Mouse (Mus musculus) heart, postnatal 36 days (tissue): Measurements from ENCODE around the gene Gm8237. TPM values are rescaled to one million over a fixed set of nuclear protein-coding genes. Genes with fewer than 3 reads are reported as not detected.
"Not testable (repeated sequence)": the region's sequence is repeated elsewhere in the genome, so short reads cannot be mapped to it uniquely, and the experiment has no call there.

Experiments
- DNase-seq, 2 experiments: peaks; one replicate each; pipeline ENCODE4 v3.0.0; 2021 to 2022
- intact Hi-C: fragments of 180-260 bp; cut with DNase I; formaldehyde crosslinking; loops from one replicate; pipeline ENCODE4 v1.15.1; 2025
- total RNA-seq, 2 experiments: library from RNA; stranded (reverse); gene quantifications; 2 replicates each; pipeline ENCODE4 v1.2.3; 2021

Gene Gm8237
- under 1 TPM in 1 of 2 experiments, not detected in 1; 0.25 TPM for total RNA-seq

DNA sequence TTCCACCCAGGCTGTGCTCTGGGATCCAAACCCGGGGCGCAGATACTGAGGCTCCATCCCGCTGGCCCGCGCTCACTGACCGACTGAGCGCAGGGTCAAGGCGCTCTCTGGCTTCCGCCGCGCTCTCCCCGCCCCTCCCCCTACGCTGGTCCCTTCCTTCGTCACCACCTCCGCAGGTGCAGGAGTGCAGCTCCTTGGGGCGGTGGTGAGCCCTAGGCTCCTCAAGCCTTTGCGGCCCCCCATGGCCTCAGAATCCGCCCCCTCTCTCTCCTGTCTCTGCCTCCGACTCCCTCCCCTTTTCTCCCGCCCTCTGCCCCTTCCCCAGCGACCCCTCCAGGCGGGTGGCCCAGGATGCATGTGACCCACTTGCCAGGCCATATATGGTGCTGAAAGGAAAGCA lies at the start of gene Gm8237:
Gene Gm8237 (minus strand): TSS at position 142 of the 400 bp plus-strand sequence.
- intact Hi-C loops, DNase-seq: not testable (repeated sequence)

DNA sequence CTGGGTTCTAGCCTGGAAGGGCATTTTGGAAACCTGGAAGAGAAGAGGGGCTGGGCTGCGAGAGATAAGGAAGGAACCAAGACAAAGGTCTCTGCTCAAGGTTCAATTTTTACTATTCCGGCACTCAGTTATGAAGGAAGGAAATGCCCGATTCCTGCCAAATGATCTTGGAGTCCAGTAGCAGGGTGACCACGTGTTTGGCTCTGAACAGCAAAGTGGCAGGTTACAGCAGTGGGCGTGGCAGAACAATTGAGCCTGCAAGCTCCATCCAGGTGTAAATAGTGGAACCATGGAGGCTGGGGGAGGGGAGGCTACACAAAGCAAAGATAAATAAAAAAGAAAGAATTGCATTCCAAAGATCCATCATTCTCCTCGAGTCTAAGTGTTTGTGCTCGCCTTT lies 43.1 kb upstream of the Gm8237 start:
- intact Hi-C loops = not testable (repeated sequence)

DNA sequence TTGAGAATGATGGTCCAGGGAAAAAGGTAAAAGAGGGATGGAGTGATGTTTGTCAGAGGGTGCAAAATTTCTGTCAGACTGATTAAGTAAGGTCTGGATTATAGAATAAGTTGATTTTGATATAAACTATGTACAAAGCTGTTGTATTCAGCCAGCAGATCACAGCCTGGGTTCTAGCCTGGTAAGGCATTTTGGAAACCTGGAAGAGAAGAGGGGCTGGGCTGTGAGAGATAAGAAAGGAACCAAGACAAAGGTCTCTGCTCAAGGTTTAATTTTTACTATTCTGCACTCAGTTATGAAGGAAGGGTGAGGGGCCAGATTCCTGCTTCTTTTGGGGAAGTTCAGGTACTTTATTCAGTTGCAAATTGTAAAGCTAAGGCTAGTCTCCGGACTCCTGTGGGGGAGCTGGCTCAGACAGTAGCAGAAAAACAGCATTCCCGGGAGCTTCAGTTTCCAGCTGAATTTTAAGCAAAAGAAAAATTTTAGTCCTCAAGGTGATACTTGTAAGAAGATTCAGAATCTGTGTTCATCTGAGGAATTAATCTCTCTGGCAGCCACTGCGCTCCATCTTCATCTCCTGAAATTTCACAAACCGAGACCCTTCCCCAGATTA lies 38.3 kb upstream of the Gm8237 start:
- DNase-seq, intact Hi-C loops: not testable (repeated sequence)

More for the DNA sequence above, 43.1 kb upstream of the Gm8237 start:
- not testable (repeated sequence) for DNase-seq

DNA sequence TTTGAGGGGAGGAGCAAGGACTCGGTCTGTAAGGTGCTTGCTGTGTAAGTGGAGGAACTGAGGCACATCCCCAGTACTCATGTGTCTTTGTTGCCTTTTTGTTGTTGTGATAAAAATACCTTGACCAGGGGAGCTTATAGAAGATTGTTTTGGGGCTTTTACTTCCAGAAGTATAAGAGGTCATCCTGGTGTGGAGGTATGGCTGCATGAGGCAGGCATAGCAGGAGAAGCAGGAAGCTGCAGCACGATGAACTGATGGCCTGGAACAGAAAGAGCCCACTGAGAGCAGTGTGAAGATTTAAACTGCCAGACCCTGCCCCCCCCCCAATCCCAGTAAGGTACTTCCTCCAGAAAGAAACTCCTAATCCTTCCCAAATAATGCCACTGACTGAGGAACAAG lies 33.5 kb upstream of the Gm8237 start:
- DNase-seq, intact Hi-C loops: not testable (repeated sequence)

DNA sequence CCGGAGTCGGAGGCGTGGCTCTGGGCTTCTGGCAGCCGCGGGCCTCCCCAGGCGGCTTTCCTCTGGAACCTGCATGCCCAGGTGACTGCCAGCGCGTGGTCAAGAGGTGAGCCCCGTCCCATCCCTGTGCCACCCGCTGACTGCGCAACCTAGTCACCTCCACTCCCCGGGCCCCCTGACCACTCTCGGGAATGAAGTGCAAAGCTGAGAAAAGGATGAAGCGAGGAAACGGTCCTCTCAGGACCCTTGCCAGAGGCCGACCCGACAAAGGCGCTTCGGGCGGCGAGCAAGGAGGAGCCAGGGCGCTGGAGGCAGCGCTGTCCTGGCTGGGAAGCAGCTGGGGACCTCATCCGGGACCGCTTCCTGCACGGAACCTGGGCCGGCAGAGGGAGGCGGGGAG lies 391 bp downstream of the Gm8237 start:
- DNase-seq, intact Hi-C loops: not testable (repeated sequence)

DNA sequence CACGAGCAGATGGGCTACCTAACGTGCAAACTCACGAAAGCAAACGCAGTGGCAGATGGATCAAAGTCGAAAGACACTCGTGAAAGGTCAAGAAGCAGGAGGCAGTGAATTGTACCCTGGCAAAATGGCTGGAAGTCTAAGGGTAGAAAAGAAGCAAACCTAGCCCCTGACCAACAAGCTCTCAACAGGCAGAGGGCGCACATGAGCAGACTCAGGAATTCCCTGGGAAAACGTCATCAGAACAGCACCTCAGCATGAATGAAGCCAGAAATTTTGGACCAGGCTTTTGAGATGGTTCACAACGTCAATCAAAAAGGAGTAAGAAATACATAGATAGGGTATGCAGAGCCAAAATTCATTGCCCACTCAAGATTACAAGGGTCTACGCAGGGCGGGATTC lies 1.0 kb downstream of the Gm8237 start:
- intact Hi-C loops = not testable (repeated sequence)
- DNase-seq = peak in 1 of 2 experiments; percentile 22

DNA sequence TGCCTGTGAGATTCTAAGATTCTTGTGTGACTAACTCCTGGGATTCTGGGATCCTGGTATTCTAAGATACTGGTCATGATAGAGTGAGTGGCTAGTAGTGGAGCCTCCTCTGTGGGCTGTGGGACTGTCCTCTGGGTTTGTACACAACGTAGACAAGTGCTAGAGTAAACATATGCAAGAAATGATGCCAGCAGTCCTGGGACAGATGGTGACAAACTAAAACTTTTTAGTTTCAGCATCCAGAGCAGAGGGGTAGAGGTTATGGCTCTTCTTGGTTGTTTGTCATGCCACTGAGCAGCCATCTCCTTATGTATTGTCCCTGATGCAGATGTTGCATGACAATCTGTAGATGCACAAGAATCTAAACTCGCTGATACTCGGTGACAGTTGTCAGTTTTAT lies 24.3 kb downstream of the Gm8237 start:
- intact Hi-C loops, DNase-seq: not testable (repeated sequence)

DNA sequence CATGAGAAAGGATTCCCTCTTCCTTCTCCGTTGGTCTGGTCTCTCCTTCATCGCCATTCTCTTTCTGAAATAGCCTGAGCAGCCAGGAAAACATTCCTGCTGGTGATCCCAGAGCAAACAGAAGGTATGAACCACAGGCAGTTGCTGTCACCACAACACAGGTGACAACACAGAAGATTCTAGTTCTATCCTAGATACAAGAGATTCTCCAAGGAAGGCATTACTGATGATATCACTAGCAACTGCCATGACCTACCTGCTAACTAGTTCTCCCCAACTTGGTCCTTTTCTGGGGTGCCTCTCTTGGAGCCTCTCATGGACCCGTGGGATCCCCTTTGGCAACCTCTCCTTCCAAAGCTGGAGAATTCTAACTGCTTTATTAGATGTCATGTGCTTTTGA lies 50.0 kb downstream of the Gm8237 start, which contains the start of gene Gm3424:
Gene Gm3424 (minus strand): TSS at position 101 of the 400 bp plus-strand sequence.
- DNase-seq, intact Hi-C loops: not testable (repeated sequence)

DNA sequence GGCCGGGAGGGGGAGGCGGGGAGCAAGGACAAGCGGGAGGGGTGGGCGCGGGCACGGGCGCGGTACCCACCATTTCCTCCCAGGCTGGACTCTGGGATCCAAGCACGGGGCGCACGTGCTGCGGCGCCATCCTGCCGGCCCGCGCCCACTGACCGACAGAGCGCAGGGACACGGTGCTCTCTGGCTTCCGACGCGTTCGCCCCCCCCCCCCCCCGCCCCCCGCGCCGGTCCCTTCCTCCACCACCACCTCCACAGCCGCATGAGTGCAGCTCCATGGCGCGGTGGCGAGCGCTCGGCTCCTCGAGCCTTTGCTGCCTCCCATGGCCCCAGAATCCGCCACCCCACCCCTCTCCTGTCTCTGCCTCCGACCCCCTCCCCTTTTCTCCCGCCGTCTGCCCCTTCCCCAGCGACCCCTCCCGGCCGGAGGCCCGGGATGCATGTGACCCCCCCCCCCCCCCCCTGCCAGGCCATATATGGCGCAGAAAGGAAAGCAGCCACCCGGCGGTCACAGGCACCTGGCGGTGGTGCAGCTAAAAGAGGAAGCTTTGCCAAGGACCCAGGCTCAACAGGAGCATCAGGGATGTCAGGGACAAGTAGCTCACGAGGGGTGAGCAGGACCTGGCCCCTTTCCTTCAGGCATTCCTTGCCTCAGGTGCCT lies 67.4 kb downstream of the Gm8237 start:
- intact Hi-C loops, DNase-seq: not testable (repeated sequence)

Other genes starting within 250 kb of the Gm8237 start
- gene Gm8265, start 247.4 kb downstream of the Gm8237 start, total RNA-seq = not detected
- not detected for gene Gm9603, start 192.9 kb downstream of the Gm8237 start, total RNA-seq
- under 1 TPM; 0.19 to 0.27 TPM for gene Gm3373, start 138.8 kb downstream of the Gm8237 start, total RNA-seq
- under 1 TPM in 1 of 2 experiments, not detected in 1; 0.67 TPM for gene Gm3383, start 72.4 kb downstream of the Gm8237 start, total RNA-seq
- gene Gm3424, start 50.1 kb downstream of the Gm8237 start, total RNA-seq = not detected
- gene Gm3248, start 81.4 kb upstream of the Gm8237 start, total RNA-seq = under 1 TPM; 0.22 to 0.33 TPM
- gene Gm3453, start 98.8 kb upstream of the Gm8237 start, total RNA-seq = not detected
- gene Gm6337, start 177.9 kb upstream of the Gm8237 start, total RNA-seq = not detected
- gene Gm8206, start 213.6 kb upstream of the Gm8237 start, total RNA-seq = not detected
- under 1 TPM in 1 of 2 experiments, not detected in 1; 0.19 TPM for gene Gm3468, start 228.3 kb upstream of the Gm8237 start, total RNA-seq
- gene Gm3476, start 245.4 kb upstream of the Gm8237 start, total RNA-seq = not detected